Mouse (Mus musculus) 416B (cell line): ENCODE measurements around the gene Aff3.

Source experiments
- DNase-seq: peaks from one replicate; pipeline ENCODE4 v3.0.0; 2011; ENCODE audit warnings: low read depth

Gene Aff3

GRCm38 (mm10) chr1:38545282-38545945 lies 119.3 kb downstream of the Aff3 start:
- DNase-seq = no peak

- no peak for DNase-seq
Observed at GRCm38 (mm10) chr1:38544501-38544900, 120.3 kb downstream of the Aff3 start.

GRCm38 (mm10) chr1:38541536-38541935 lies 123.2 kb downstream of the Aff3 start:
- no peak for DNase-seq

GRCm38 (mm10) chr1:38536929-38537540 lies 127.7 kb downstream of the Aff3 start:
- DNase-seq = no peak

- no peak for DNase-seq
Observed at GRCm38 (mm10) chr1:38532581-38532980, 132.2 kb downstream of the Aff3 start.

- no peak for DNase-seq
Observed at GRCm38 (mm10) chr1:38528607-38529006, 136.1 kb downstream of the Aff3 start.

- no peak for DNase-seq
Observed at GRCm38 (mm10) chr1:38526568-38526967, 138.2 kb downstream of the Aff3 start.

GRCm38 (mm10) chr1:38521651-38522050 lies 143.1 kb downstream of the Aff3 start:
- DNase-seq = no peak

GRCm38 (mm10) chr1:38516225-38516624 lies 148.5 kb downstream of the Aff3 start:
- DNase-seq = no peak

- DNase-seq = no peak
Observed at GRCm38 (mm10) chr1:38514634-38515011, 150.1 kb downstream of the Aff3 start.

- no peak for DNase-seq
Observed at GRCm38 (mm10) chr1:38513970-38514633, 150.7 kb downstream of the Aff3 start.

GRCm38 (mm10) chr1:38512258-38513081 lies 152.3 kb downstream of the Aff3 start:
- no peak for DNase-seq

- no peak for DNase-seq
Observed at GRCm38 (mm10) chr1:38511076-38511475, 153.7 kb downstream of the Aff3 start.

- DNase-seq = no peak
Observed at GRCm38 (mm10) chr1:38509301-38509700, 155.5 kb downstream of the Aff3 start.

GRCm38 (mm10) chr1:38507636-38508179 lies 157.0 kb downstream of the Aff3 start:
- no peak for DNase-seq

GRCm38 (mm10) chr1:38506396-38506795 lies 158.4 kb downstream of the Aff3 start:
- DNase-seq = no peak

- DNase-seq = no peak
Observed at GRCm38 (mm10) chr1:38503431-38504089, 161.2 kb downstream of the Aff3 start.

- no peak for DNase-seq
Observed at GRCm38 (mm10) chr1:38502797-38503196, 162.0 kb downstream of the Aff3 start.

GRCm38 (mm10) chr1:38501231-38501630 lies 163.5 kb downstream of the Aff3 start:
- no peak for DNase-seq

GRCm38 (mm10) chr1:38499500-38499899 lies 165.3 kb downstream of the Aff3 start:
- DNase-seq = peak; percentile 90

- DNase-seq = no peak
Observed at GRCm38 (mm10) chr1:38497576-38497975, 167.2 kb downstream of the Aff3 start.
